Mouse (Mus musculus): ENCODE results near the gene Smim14. TPM values are rescaled to one million over a fixed set of nuclear protein-coding genes. Genes with fewer than 3 reads are reported as not detected.

Gene Smim14
- 249 and 251 TPM in 2 replicates for polyA plus RNA-seq (2015; fragmentation: Nextera tagmentation; extraction: Ambion mirVana)

DNA sequence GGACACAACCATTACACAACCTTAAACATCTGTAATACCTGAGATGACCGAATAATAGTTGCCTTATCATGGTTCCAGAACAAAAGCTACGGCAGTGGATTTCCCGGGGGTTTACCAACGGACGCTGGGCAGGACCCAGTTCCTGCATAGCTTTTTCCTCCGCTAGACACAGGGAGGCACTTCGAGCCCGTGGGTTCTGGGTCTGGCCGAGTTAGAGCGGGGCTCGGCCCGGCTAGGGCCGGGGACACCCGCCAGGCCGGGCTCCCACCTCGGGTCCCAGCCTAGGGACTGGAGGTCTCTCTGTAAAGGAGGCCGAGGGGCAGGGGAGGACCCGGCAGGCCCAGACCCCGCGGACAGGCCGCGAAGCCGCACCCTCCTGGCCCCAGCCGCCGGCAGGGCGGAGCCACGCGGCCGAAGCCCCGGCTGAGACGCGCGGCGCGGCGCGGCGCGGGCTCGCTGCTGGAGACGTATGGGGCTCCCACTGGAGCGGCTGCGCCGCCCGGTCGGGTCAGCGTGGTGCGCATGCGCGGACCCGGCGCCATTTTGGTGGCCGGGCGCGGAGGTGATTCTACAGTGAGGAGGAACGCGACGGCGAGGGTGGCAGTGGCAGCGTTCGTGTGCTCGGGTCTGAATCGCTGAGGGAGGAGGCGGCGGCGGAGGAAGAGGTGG, at the start of gene Smim14, which contains the start of gene Ube2k:
TSS of gene Smim14 (minus strand) at position 434 of the 669 bp plus-strand sequence.
TSS of gene Ube2k (plus strand) at position 483 of the 669 bp plus-strand sequence.
- Histone ChIP-seq H3K4me2 (replicated peaks; ENCODE audit: low read depth, low read length) (peak within 1 kb of the TSS; percentile 76), H3K36me3 (ENCODE audit: insufficient read depth, low read length) (no peaks in the 10 kb centered on the region), H3K9me3 (ENCODE audit: low read length) (no peaks in the 10 kb centered on the region), H3K4me1 (ENCODE audit: insufficient read depth, low read depth, low read length) (peaks cover 3% of the 10 kb centered on the region; the same call in 1 of the 2 replicates), H3K27ac (ENCODE audit: low read length) (peak within 1 kb of the TSS; percentile 99), H3K27me3 (replicated peaks; ENCODE audit: insufficient read depth, low read length) (no peaks in the 10 kb centered on the region), H3K4me3 (ENCODE audit: low read depth, low read length) (peak within 1 kb of the TSS; percentile 93), H3K9ac (replicated peaks; ENCODE audit: low read depth) (peak within 1 kb of the TSS; percentile 89)
- TF ChIP-seq EP300 (IDR thresholded peaks at IDR 0.05) (no peak), CTCF (IDR thresholded peaks at IDR 0.05) (no peak; the same call in 1 of the 2 replicates)
- WGBS: under 1% methylated on average over 53 of the region's 66 CpGs
- ATAC-seq: peak; percentile 98
- DNase-seq (ENCODE audit: low spot score): peak; percentile 97

GRCm38 (mm10) chr5:65586291-65586690, 49.3 kb upstream of the Smim14 start:
- ATAC-seq: no peak
- DNase-seq (ENCODE audit: low spot score): no peak
- 80% methylated on average over 5 of the region's 5 CpGs for WGBS
- TF ChIP-seq CTCF (IDR thresholded peaks at IDR 0.05) (no peak), EP300 (IDR thresholded peaks at IDR 0.05) (no peak)
- H3K27ac ChIP-seq (ENCODE audit: low read length): no peak overlapping the region
- no peaks in the 10 kb centered on the region for H3K4me1 ChIP-seq (ENCODE audit: insufficient read depth, low read depth, low read length)
- no peak overlapping the region for H3K9ac ChIP-seq (replicated peaks; ENCODE audit: low read depth)
- H3K4me3 ChIP-seq (ENCODE audit: low read depth, low read length): no peak overlapping the region
- no peaks in the 10 kb centered on the region for H3K27me3 ChIP-seq (replicated peaks; ENCODE audit: insufficient read depth, low read length)
- H3K36me3 ChIP-seq (ENCODE audit: insufficient read depth, low read length): no peaks in the 10 kb centered on the region
- no peak overlapping the region for H3K4me2 ChIP-seq (replicated peaks; ENCODE audit: low read depth, low read length)
- H3K9me3 ChIP-seq (ENCODE audit: low read length): no peaks in the 10 kb centered on the region

GRCm38 (mm10) chr5:65578545-65578944, 41.6 kb upstream of the Smim14 start:
- no peak overlapping the region for H3K9ac ChIP-seq (replicated peaks; ENCODE audit: low read depth)
- no peaks in the 10 kb centered on the region for H3K36me3 ChIP-seq (ENCODE audit: insufficient read depth, low read length)
- DNase-seq (ENCODE audit: low spot score): no peak
- H3K9me3 ChIP-seq (ENCODE audit: low read length): no peaks in the 10 kb centered on the region
- H3K4me1 ChIP-seq (ENCODE audit: insufficient read depth, low read depth, low read length): no peaks in the 10 kb centered on the region
- H3K4me2 ChIP-seq (replicated peaks; ENCODE audit: low read depth, low read length): no peak overlapping the region
- H3K27ac ChIP-seq (ENCODE audit: low read length): no peak overlapping the region
- no peak for ATAC-seq
- no peak overlapping the region for H3K4me3 ChIP-seq (ENCODE audit: low read depth, low read length)
- no peak for TF ChIP-seq EP300 (IDR thresholded peaks at IDR 0.05)
- TF ChIP-seq CTCF (IDR thresholded peaks at IDR 0.05): no peak
- H3K27me3 ChIP-seq (replicated peaks; ENCODE audit: insufficient read depth, low read length): no peaks in the 10 kb centered on the region
- 78% methylated on average over 3 of the region's 3 CpGs for WGBS

- H3K9ac ChIP-seq (replicated peaks; ENCODE audit: low read depth): no peak overlapping the region
These were observed 38.9 kb upstream of the Smim14 start for GRCm38 (mm10) chr5:65575896-65576295.

GRCm38 (mm10) chr5:65574876-65575275, 37.9 kb upstream of the Smim14 start:
- H3K27me3 ChIP-seq (replicated peaks; ENCODE audit: insufficient read depth, low read length): no peaks in the 10 kb centered on the region
- no peak overlapping the region for H3K27ac ChIP-seq (ENCODE audit: low read length)
- no peak for ATAC-seq
- no peak for DNase-seq (ENCODE audit: low spot score)
- no peak overlapping the region for H3K4me3 ChIP-seq (ENCODE audit: low read depth, low read length)
- no peaks in the 10 kb centered on the region for H3K36me3 ChIP-seq (ENCODE audit: insufficient read depth, low read length)
- TF ChIP-seq CTCF (IDR thresholded peaks at IDR 0.05) (no peak), EP300 (IDR thresholded peaks at IDR 0.05) (no peak)
- H3K9me3 ChIP-seq (ENCODE audit: low read length): no peaks in the 10 kb centered on the region
- H3K9ac ChIP-seq (replicated peaks; ENCODE audit: low read depth): no peak overlapping the region
- H3K4me2 ChIP-seq (replicated peaks; ENCODE audit: low read depth, low read length): no peak overlapping the region
- no peaks in the 10 kb centered on the region for H3K4me1 ChIP-seq (ENCODE audit: insufficient read depth, low read depth, low read length)
- 76% methylated on average over 2 of the region's 2 CpGs for WGBS

More at GRCm38 (mm10) chr5:65575896-65576295, 38.9 kb upstream of the Smim14 start:
- H3K4me3 ChIP-seq (ENCODE audit: low read depth, low read length): no peak overlapping the region
- H3K27me3 ChIP-seq (replicated peaks; ENCODE audit: insufficient read depth, low read length): no peaks in the 10 kb centered on the region
- H3K4me2 ChIP-seq (replicated peaks; ENCODE audit: low read depth, low read length): no peak overlapping the region
- H3K4me1 ChIP-seq (ENCODE audit: insufficient read depth, low read depth, low read length): no peaks in the 10 kb centered on the region
- DNase-seq (ENCODE audit: low spot score): no peak
- H3K9me3 ChIP-seq (ENCODE audit: low read length): no peaks in the 10 kb centered on the region
- H3K27ac ChIP-seq (ENCODE audit: low read length): no peak overlapping the region
- TF ChIP-seq EP300 (IDR thresholded peaks at IDR 0.05) (no peak), CTCF (IDR thresholded peaks at IDR 0.05) (no peak)
- WGBS: 73% methylated on average over 2 of the region's 2 CpGs
- no peak for ATAC-seq
- no peaks in the 10 kb centered on the region for H3K36me3 ChIP-seq (ENCODE audit: insufficient read depth, low read length)

DNA sequence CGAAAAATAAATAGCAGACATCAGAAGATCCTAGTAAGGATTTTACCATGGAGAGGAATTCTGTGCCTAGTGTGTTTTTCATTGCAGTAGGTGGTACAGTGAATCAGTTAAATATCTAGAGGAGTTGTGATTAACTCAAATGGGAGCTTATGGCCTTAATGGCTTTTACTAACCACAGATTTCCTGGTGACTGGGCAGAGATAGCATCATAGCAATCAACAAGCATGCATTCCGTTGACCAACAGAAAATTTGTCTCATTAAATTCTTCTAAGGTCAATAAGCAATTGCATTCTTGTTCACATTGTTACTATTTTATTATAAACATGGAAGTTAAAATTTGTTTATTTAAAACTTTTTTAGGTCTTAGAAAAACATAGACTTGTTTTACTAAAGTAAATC, 28.5 kb upstream of the Smim14 start:
- Histone ChIP-seq H3K4me3 (ENCODE audit: low read depth, low read length) (no peak overlapping the region), H3K9ac (replicated peaks; ENCODE audit: low read depth) (no peak overlapping the region), H3K27me3 (replicated peaks; ENCODE audit: insufficient read depth, low read length) (no peaks in the 10 kb centered on the region), H3K4me2 (replicated peaks; ENCODE audit: low read depth, low read length) (no peak overlapping the region), H3K36me3 (ENCODE audit: insufficient read depth, low read length) (no peaks in the 10 kb centered on the region), H3K4me1 (ENCODE audit: insufficient read depth, low read depth, low read length) (no peaks in the 10 kb centered on the region), H3K27ac (ENCODE audit: low read length) (no peak overlapping the region), H3K9me3 (ENCODE audit: low read length) (no peaks in the 10 kb centered on the region)
- 76% methylated on average over 2 of the region's 2 CpGs for WGBS
- DNase-seq (ENCODE audit: low spot score) (no peak), ATAC-seq (no peak)
- TF ChIP-seq EP300 (IDR thresholded peaks at IDR 0.05): no peak
- TF ChIP-seq CTCF (IDR thresholded peaks at IDR 0.05): no peak
